Mouse (Mus musculus) small intestine, adult 2 months (tissue): ENCODE measurements around the gene Slit1.

Experiments used
- CTCF ChIP-seq: fragments of 200-500 bp; IDR thresholded peaks from 2 replicates; pipeline ENCODE4 v1.5.1; 2012; ENCODE audit warnings: low read depth, mild to moderate bottlenecking, control low read depth, inconsistent platforms, low read length, moderate library complexity, mixed read lengths; ENCODE audit not compliant: insufficient replicate concordance, insufficient read length; ENCODE audit errors: extremely low read depth
- POLR2A ChIP-seq: fragments of 200-500 bp; IDR thresholded peaks from 2 replicates; pipeline ENCODE4 v1.6.1; 2012; ENCODE audit warnings: low read depth, mild to moderate bottlenecking, control low read depth, inconsistent platforms, low read length, moderate library complexity

DNA sequence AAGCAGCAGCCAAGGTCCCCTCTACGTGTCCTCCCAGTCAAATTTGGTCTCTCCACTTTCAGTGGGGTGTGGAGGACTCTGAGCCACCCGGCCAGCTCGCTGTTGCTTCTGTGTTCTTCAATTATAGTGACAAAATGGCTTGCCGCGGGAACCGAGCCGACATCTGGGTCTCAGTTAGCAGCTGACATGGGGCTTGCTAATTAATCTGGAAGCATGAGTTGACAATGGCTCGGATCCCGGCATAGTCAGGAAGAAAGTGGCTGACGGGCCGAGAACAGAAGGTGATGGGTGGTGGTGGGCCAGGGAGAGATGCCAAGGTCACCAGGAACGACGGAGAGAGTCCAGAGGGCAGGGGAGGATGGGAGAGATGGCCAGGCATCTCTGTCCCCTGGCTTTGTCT, 55.2 kb downstream of the Slit1 start:
- TF ChIP-seq POLR2A (no peak), CTCF (no peak)
